Mouse (Mus musculus) cortical plate, adult 2 months (tissue): ENCODE results near the gene Glrx. TPM values are rescaled to one million over a fixed set of nuclear protein-coding genes. Genes with fewer than 3 reads are reported as not detected.
"Not testable (repeated sequence)": the region's sequence is repeated elsewhere in the genome, so short reads cannot be mapped to it uniquely, and the experiment has no call there.

ENCODE experiments used
- H3K27ac ChIP-seq: fragments of 200-500 bp; 2 replicates; pipeline ENCODE4 v1.5.1; 2012; ENCODE audit warnings: low read length, control low read depth, inconsistent platforms; ENCODE audit not compliant: insufficient read depth
- H3K4me1 ChIP-seq: fragments of 200-500 bp; 2 replicates; pipeline ENCODE4 v1.6.1; 2011; ENCODE audit warnings: low read length; ENCODE audit not compliant: control insufficient read depth, insufficient read depth
- H3K4me3 ChIP-seq: fragments of 200-500 bp; 2 replicates; pipeline ENCODE4 v1.5.1; 2011; ENCODE audit warnings: mild to moderate bottlenecking, low read length, control low read depth; ENCODE audit not compliant: insufficient read depth
- CTCF ChIP-seq: fragments of 200-500 bp; IDR thresholded peaks from 2 replicates; pipeline ENCODE4 v1.5.1; 2011; ENCODE audit warnings: mild to moderate bottlenecking, control low read depth, low read length; ENCODE audit not compliant: insufficient read depth; ENCODE audit errors: extremely low read depth
- POLR2A ChIP-seq: fragments of 200-500 bp; IDR thresholded peaks from 2 replicates; pipeline ENCODE4 v1.6.1; 2011; ENCODE audit warnings: mild to moderate bottlenecking, low read length, control low read depth; ENCODE audit not compliant: insufficient read depth; ENCODE audit errors: extremely low read depth
- polyA plus RNA-seq: library from polyadenylated mRNA; depleted of rRNA; stranded (reverse); fragments of >200 nt; gene quantifications from 2 replicates; pipeline ENCODE4 v1.2.3, GENCODE M21; 2012

Glrx gene
- polyA plus RNA-seq, 1 experiment: 77.0 TPM

DNA sequence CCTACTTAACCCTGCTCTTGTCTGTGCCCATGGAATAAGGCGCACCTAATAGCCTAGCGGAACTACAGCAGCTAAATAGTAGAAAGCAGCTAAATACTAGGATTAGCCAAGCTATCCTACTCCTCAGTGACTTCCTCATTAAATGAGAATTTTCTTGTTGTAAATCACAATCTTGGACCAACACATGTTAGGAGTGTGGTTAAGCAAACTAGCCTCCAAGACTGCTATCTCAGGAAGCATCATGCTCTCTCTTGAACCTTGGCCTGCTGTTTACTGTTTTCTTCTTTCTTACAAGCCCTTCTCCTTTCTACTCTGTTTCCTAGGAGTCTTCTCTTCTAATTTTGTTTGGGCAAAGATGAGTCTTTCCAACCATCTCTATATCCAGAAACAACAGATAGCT, 22.5 kb upstream of the Glrx start:
- no peak for TF ChIP-seq CTCF
- TF ChIP-seq POLR2A: no peak
- Histone ChIP-seq H3K27ac (no peak overlapping the region), H3K4me3 (no peak overlapping the region), H3K4me1 (no peaks in the 10 kb centered on the region)

DNA sequence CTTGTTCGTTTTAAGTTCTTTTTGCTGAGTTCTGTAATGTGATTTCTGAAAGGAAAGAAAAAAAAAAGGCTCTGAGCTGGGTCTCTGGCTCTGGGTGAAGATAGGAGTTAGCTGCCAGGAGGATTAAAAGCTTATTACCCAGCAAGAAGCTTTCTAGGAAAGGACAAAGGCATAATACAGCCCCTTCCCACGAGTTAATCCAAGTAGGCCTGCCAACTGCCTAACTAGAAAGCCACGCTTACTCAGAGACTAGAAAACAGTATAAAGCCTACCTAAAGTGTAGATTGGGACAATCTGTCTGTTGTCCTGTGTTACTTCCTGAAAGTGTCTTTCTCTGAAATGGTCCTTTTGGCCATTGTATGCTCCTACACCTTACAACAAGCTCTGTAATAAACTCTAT, 21.2 kb upstream of the Glrx start:
- no peaks in the 10 kb centered on the region for H3K4me1 ChIP-seq
- H3K27ac ChIP-seq: no peak overlapping the region
- TF ChIP-seq POLR2A (no peak), CTCF (no peak)
- no peak overlapping the region for H3K4me3 ChIP-seq

DNA sequence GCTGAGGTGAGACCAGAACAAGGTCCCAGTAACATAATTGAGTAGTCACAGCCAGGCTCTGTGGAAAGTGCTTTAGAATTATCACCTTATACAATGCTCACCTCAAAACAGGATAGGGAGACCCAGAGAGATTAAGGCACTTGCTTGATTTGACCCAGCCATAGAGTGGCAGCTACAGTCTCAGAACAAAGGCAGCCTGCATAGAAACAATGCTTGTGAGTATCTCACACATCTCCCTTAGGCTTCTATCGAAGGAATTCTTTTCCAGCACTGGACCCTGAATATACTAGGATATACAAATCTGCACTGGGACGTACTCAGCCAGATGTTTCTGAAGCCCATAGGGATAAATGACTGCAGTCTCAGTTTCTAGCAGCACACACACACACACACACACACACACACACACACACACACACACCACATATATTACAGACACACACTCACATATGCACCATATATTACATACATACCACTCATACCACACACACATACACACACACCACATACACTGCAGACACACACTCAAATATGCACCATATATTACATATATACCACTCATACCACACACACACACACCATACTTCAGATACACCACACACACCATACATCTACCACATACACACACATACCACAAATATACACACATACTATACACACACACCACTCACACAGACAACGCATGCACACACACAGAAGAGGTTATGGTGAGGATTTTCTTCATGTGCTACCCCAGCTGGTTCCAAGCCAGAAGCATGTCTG, 20.5 kb upstream of the Glrx start:
- no peak overlapping the region for H3K4me3 ChIP-seq
- TF ChIP-seq CTCF (no peak), POLR2A (no peak)
- no peaks in the 10 kb centered on the region for H3K4me1 ChIP-seq
- H3K27ac ChIP-seq: no peak overlapping the region

DNA sequence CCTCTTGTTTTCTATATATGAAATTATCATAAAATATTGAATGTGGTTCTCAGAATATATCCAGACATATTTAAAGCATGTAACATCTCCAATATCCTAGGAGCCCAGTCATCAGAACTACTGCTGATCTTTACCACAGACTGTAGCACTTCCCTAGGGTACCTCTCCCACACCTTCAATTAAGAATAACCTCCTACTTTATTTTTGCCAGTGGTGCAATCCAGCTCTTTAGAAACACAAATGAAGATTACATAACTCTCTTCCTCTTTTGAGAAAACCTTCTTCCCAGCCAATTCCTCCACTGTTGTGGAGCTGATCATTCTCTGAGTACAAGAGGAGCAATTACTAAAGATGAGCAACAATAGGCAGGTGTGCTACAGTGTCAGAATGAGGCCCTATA, 19.8 kb upstream of the Glrx start:
- Histone ChIP-seq H3K27ac (no peak overlapping the region), H3K4me3 (no peak overlapping the region), H3K4me1 (no peaks in the 10 kb centered on the region)
- no peak for TF ChIP-seq POLR2A
- no peak for TF ChIP-seq CTCF

DNA sequence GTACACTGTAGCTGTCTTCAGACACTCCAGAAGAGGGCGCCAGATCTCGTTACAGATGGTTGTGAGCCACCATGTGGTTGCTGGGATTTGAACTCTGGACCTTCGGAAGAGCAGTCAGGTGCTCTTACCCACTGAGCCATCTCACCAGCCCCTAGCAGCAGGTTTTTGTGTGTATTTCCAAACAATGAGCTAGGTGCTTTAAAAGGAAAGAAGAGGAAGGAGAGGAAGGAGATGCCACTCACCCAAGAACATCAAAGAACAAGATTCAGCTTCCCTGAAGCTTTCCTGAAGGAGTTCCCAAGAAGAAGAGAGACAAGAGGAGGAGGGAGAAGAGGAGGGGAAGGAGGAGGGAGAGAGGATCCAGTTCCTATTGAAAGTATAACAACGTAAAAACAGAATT, 17.3 kb upstream of the Glrx start:
- H3K4me1 ChIP-seq, H3K4me3 ChIP-seq, H3K27ac ChIP-seq: not testable (repeated sequence)

DNA sequence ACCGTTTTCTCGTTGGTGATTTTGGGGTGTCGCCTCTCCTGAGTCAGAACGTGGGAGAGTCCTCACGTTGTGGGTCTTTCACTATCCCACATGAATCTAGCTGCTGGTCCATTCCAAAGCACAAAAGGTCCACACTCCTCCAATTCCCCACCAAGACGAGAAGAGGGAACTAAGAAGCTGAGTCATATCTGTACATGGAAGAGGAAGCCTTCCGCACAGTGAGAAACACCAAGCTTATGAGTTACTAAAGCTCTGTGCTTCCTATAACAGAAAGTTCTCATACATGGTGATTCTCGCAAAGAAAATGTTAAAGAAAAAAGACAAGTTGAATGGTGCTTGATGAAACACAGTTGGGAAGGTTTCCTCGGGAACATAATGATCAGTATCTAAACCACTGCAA, 16.5 kb upstream of the Glrx start:
- no peaks in the 10 kb centered on the region for H3K4me1 ChIP-seq
- TF ChIP-seq CTCF (no peak), POLR2A (no peak)

DNA sequence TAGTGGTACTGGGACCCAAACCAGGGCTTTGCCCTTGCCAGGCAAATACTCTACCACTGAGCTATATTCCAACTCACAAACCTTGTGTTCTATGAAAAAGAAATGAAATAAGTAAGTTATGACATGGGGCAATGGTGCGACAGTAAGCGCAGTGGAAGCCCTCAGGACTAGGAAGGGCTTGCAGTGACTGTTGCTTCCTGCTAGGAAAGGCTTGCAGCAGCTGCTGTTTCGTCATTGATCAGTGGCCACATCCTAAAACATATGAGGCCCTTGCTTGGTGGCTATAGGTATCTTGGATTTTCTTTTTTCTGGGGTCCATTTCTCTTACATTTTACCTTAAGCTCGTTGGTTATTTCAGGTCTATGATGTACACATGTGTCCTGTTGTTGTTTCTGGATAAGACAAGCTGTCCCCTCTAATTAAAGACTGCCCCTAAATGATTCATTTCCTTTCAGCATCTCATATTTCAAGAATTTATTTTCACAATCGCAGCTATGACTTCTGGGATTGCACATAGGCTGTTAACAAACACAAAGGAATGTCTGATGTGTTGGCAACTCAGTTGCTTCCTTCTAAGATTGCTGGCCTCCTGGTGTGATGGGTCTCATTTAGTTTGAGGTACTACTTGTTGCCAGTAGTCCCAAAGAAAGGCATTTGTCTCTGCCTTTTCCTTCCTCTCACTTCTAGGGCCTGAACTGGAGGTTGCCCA, 14.9 kb upstream of the Glrx start:
- Histone ChIP-seq H3K27ac (no peak overlapping the region), H3K4me1 (no peaks in the 10 kb centered on the region), H3K4me3 (no peak overlapping the region)

More for the DNA sequence above, 16.5 kb upstream of the Glrx start:
- no peak overlapping the region for H3K4me3 ChIP-seq
- H3K27ac ChIP-seq: no peak overlapping the region

DNA sequence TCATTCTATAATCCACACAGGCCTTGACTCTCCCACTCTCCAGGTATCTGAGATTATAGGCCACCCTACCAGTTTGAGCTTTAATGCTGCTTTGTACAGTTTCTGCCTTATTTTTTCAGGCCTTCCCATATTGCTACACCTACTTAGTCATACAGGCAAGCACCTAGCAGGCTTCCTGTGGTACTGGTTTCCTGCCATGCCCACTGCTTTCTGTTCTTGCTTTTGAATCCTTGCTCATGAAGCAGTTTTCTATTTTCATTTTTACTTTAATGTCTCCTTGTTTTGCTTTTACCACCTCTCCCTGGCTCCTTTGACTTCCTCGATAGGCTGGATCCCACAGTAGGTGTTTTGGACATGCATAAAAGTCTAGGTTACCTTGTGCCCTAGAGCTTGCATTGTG, 14.3 kb upstream of the Glrx start:
- H3K4me1 ChIP-seq: no peaks in the 10 kb centered on the region
- no peak overlapping the region for H3K27ac ChIP-seq
- TF ChIP-seq CTCF (no peak), POLR2A (no peak)
- no peak overlapping the region for H3K4me3 ChIP-seq

More for the DNA sequence above, 14.9 kb upstream of the Glrx start:
- TF ChIP-seq POLR2A (no peak), CTCF (no peak)

DNA sequence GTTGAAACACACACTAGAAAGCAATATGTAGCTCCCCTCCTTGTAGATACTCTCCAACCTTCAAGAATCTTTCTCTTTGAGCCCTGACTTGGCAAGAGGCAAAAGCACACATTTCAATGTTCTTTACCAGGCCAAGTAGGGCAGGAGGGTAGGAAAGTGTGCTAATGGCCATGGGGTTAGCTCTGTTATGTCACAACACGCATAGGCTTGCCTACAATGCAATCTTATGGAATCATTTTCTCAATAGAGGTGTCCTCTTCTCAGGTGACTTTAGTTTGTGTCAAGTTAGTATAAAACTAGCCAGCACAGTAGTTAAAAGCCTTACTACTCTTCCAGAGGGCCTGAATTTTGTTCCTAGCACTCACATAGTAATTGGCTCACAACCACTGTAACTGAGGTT, 9.0 kb upstream of the Glrx start:
- TF ChIP-seq CTCF (no peak), POLR2A (no peak)

DNA sequence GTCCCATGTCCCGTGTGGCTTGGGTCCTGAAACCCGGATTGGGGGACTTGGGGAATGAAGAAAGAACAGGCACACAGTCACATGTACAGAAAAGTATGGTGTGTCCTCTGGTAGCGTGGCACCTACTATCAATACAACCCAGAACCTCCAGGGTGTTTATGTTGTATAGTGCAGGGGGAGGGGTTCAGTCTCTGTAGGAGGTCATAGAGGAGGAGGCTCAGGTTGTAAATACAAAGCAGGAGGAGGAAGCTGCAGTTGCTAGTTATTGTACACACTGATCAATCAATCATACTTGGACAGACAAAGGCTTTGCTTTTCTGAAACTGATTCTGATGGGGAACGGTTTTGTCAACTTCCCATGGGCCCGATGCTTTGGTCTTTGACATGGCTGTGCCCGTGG, 8.0 kb upstream of the Glrx start:
- TF ChIP-seq CTCF (no peak), POLR2A (no peak)
- no peak overlapping the region for H3K27ac ChIP-seq
- H3K4me1 ChIP-seq: no peaks in the 10 kb centered on the region
- no peak overlapping the region for H3K4me3 ChIP-seq

More for the DNA sequence above, 9.0 kb upstream of the Glrx start:
- Histone ChIP-seq H3K4me3 (no peak overlapping the region), H3K27ac (no peak overlapping the region), H3K4me1 (no peaks in the 10 kb centered on the region)
